Mouse (Mus musculus): Measurements from ENCODE around the gene Dcaf7. TPM values are rescaled to one million over a fixed set of nuclear protein-coding genes. Genes with fewer than 3 reads are reported as not detected.

Dcaf7 gene
- 21.1 and 23.4 TPM in 2 replicates for polyA plus RNA-seq (2015; fragmentation: Nextera tagmentation; extraction: Ambion mirVana)

DNA sequence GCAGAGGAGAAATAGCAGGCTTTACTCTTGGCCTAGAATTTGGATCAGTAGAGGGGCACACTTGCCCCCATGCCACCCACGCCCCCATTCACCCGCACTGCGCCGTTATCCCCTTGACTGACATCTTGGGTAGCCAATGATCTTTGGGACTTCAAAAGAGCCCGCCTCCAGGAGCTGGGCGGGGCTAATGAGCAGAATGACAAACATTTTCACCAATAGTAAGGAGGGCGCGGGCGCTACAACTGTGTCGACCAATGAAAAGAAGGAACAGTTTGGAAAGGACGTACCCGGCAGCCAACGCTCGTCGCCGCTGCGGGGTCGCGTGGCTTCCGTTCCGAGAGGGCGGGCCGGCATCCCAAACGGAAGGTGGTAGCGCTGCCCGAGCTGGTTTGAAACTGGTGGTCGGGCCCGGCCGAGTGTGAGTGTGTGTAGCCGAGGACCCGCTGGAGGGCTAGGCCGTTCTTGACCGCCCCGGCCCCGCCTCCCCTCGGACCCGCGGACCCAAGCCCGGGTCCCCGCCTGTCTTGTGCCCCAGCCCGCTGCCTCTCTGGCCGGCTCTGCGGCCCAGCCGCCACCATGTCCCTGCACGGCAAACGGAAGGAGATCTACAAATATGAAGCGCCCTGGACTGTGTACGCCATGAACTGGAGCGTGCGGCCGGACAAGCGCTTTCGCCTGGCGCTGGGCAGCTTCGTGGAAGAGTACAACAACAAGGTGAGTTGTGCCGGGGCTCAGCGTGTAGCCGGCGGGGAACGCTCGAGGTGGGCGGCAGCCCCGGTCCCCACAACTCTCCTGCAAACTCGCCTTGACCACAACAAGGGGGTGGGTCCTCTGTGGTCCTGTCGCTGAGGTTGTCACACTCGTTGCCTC is at the start of gene Dcaf7:
TSS of gene Dcaf7 (plus strand) at position 325 of the 870 bp plus-strand sequence.

DNA sequence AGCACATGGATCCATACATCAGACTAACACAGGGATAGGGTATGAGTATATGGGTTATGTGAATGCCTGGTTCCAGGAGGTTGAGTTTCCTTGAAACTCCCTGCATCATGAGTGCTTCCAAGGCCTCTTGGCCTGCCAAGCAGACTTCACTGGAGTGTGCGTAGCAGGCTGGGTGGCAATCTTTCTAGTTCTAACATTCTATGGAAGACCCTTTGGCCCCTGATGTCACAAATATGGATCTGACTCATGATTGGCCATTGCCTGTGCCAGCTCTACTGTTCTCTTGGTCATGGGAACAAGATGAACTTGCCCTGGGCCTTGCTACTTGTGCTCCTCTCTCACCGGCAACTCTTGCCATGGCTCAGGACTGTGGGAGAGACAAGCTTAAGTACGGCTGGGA is 42.3 kb upstream of the Dcaf7 start, which contains the start of gene Ace3:
TSS of gene Ace3 (plus strand) at position 301 of the 400 bp plus-strand sequence.

DNA sequence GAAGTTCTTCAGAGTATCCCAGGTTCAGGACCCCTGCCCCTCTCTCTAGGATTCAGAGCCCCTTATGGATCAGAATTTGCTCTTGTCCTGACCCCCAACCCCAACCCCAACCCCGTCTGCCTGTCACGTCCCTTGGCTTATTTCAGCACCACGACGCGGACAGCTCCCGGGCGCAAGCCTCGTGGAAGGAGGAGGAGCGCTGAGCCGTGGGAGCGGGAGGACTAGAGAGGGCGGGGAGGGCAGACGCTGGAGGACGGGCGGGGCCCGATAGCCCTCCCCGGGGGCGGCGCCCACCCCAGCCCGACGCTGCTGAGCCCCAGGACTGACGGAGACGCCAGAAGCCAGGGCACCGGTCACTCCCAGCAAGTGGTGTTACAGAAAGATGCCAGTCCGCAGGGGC is 28.9 kb upstream of the Dcaf7 start, which contains the start of gene Kcnh6:
TSS of gene Kcnh6 (plus strand) at position 304 of the 400 bp plus-strand sequence.

DNA sequence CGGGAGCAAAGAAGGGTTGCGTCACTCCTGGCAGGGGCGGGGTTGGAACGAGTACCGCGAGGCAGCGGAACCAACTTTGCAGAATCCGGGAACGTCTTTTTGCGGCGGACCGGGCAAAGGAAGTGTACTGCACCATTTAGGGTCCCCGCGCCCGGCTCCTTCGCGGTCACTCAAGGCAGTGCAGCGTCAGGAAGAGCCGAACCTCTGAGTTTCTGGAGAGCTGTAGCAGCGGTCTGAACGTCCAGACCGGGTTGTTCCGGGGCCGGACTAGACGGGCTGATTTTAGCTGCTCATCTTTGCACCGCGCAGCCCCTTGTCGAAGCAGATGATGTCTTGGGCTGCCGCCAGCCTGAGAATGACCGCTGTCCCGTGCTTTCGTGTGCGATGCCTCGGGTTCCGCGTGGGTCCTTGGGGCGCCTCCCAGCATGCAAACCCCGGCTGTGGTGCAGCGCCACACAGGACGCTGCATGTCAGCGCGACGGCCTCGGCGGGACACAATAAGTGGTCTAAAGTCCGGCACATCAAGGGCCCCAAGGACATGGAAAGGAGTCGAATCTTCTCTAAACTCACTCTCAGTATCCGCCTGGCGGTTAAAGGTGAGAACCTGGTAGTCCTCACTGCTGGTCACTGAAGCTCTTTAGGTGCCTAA is 29.4 kb downstream of the Dcaf7 start, which contains the start of gene Taco1:
TSS of gene Taco1 (plus strand) at position 139 of the 649 bp plus-strand sequence.

DNA sequence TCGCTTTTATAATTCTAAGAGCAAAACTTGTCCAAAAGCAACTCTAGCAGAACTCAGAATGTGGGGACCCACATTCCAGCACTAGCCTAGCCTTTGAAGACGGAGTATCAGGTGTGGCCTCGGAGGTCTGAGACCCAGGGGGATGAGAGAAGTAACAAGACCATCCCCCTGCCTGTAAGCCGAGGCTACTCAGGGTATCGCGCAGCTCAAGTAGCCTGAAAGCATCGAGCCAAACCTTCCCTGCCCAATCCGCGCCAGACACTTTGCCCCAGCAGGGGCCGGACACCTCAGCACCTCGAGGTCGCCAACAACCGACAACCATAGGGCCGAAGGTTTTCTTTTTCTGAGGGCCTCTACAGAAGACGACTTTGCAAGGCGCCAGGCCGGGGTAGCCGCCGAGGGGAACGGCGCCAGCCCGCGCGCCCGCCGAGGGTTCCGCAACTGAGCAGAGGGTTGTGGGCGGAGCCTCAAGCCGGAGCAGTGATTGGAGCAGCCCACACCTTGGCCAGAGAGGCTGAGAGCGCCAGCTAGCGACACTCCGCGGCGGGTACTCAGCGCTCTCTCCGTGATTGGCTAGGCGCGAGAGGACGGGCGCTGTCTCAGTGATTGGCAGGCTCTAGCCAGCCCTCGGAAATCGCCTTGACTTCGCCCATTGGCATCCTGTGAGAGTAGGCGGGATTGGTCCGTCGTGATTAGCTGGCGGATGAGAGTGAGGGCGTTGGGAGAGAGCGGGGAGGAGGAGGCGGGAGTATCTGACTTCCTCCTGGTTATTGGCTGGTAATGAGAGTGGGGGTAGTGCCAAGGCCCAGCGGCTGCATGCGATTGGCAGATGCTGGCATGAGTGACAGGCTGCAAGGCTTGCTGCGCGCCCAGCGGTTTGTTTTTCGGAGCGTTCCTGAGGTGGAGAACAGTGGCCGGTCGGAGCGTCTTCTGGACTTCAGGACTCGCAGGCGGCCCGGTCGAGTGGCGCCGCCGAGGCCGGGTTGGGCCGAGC is 47.3 kb downstream of the Dcaf7 start, which contains the start of gene Map3k3:
TSS of gene Map3k3 (plus strand) at position 906 of the 994 bp plus-strand sequence.

Other genes starting within 250 kb of the Dcaf7 start
- 28.5 and 28.6 TPM in 2 replicates for gene Cyb561, start 83.5 kb upstream of the Dcaf7 start, polyA plus RNA-seq (2015; fragmentation: Nextera tagmentation; extraction: Ambion mirVana)
- 2.3 TPM in 2 replicates for gene Ace, start 68.9 kb upstream of the Dcaf7 start, polyA plus RNA-seq (2015; fragmentation: Nextera tagmentation; extraction: Ambion mirVana)
- not detected in 2 replicates for gene Ace3, start 42.2 kb upstream of the Dcaf7 start, polyA plus RNA-seq (2015; fragmentation: Nextera tagmentation; extraction: Ambion mirVana)
- gene Kcnh6, start 28.7 kb upstream of the Dcaf7 start, polyA plus RNA-seq (2015; fragmentation: Nextera tagmentation; extraction: Ambion mirVana), result 0.07 TPM in 1 of 2 replicates, not detected in the other
- 5.8 TPM in 2 replicates for gene Taco1, start 29.2 kb downstream of the Dcaf7 start, polyA plus RNA-seq (2015; fragmentation: Nextera tagmentation; extraction: Ambion mirVana)
- gene Map3k3, start 47.7 kb downstream of the Dcaf7 start, polyA plus RNA-seq (2015; fragmentation: Nextera tagmentation; extraction: Ambion mirVana), result 12.8 and 14.9 TPM in 2 replicates
- gene Gm10840, start 124.0 kb downstream of the Dcaf7 start, polyA plus RNA-seq (2015; fragmentation: Nextera tagmentation; extraction: Ambion mirVana), result not detected in 2 replicates
- 30.1 and 32.3 TPM in 2 replicates for gene Limd2, start 124.0 kb downstream of the Dcaf7 start, polyA plus RNA-seq (2015; fragmentation: Nextera tagmentation; extraction: Ambion mirVana)
- gene Strada, start 165.3 kb downstream of the Dcaf7 start, polyA plus RNA-seq (2015; fragmentation: Nextera tagmentation; extraction: Ambion mirVana), result 11.3 and 13.3 TPM in 2 replicates
- 51.0 and 54.6 TPM in 2 replicates for gene Ccdc47, start 179.5 kb downstream of the Dcaf7 start, polyA plus RNA-seq (2015; fragmentation: Nextera tagmentation; extraction: Ambion mirVana)
- 30.4 and 34.3 TPM in 2 replicates for gene Ddx42, start 180.1 kb downstream of the Dcaf7 start, polyA plus RNA-seq (2015; fragmentation: Nextera tagmentation; extraction: Ambion mirVana)
- gene Ftsj3, start 219.2 kb downstream of the Dcaf7 start, polyA plus RNA-seq (2015; fragmentation: Nextera tagmentation; extraction: Ambion mirVana), result 27.5 and 29.8 TPM in 2 replicates
- 177 and 179 TPM in 2 replicates for gene Psmc5, start 219.3 kb downstream of the Dcaf7 start, polyA plus RNA-seq (2015; fragmentation: Nextera tagmentation; extraction: Ambion mirVana)
- gene Smarcd2, start 236.1 kb downstream of the Dcaf7 start, polyA plus RNA-seq (2015; fragmentation: Nextera tagmentation; extraction: Ambion mirVana), result 31.7 and 32.2 TPM in 2 replicates
- 0.06 TPM in 1 of 2 replicates, not detected in the other for gene Tcam1, start 239.8 kb downstream of the Dcaf7 start, polyA plus RNA-seq (2015; fragmentation: Nextera tagmentation; extraction: Ambion mirVana)